20 mouse cellular contexts compared by ENCODE assay signal in the genomic region with DNA sequence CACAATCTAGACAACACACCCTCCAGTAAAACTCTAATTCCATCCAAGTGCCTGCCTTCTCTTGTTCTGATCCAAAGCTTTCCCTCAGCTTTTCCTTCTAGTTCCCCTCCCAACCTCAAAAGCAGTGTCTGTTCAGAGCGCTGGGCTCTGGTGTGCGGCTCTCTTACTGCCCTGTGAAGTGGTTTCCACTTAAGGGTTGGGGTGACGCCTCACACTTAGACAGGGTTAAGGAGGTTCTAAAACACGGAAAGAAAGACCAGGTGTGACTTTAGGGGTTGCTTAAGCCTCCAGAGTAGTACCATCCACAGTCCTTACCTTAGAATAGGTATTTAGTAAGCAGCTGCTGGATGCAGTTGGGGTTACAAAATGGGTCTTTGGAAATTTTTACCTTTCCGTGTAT.
DNase-seq lines count a peak whose midpoint lies in the region; ATAC-seq and TF ChIP-seq lines count a peak whose summit lies in the region.
"Had no signal": no experiment of that assay in that cellular context is flagged by ENCODE, and none has a peak within 500 bp of the region (broad histone marks: within the 10 kb centered on the region; RNA-seq: fewer than 3 reads in every experiment).

No protein-coding gene starts in this region.

- H3K4me3 ChIP-seq in lung, embryonic 14.5 days (ENCODE audit: low read depth, low read length) = no peak overlapping the region
- H3K4me3 ChIP-seq in thymus, adult 2 months (ENCODE audit: control insufficient read depth, insufficient read depth, low read length) = no peak overlapping the region
- H3K4me3 ChIP-seq: embryonic facial prominence, embryonic 12.5 days; forebrain, embryonic 15.5 days; heart, embryonic 10.5 days; heart, embryonic 15.5 days had no signal

- intact Hi-C loops in left cerebral cortex, postnatal 25 days (cut with DNase I) = no loop called here

- H3K36me3 ChIP-seq in lung, embryonic 14.5 days (ENCODE audit: insufficient read depth) = no peaks in the 10 kb centered on the region
- H3K36me3 ChIP-seq in thymus, adult 2 months (ENCODE audit: control insufficient read depth, insufficient read depth, low read length) = no peaks in the 10 kb centered on the region
- H3K36me3 ChIP-seq: embryonic facial prominence, embryonic 12.5 days; forebrain, embryonic 15.5 days; heart, embryonic 10.5 days; heart, embryonic 15.5 days had no signal

- no peak for TF ChIP-seq POLR2A in thymus, adult 2 months (IDR thresholded peaks at IDR 0.05; ENCODE audit: control insufficient read depth, extremely low read depth, insufficient read depth, low read length, poor library complexity)

- no peak for TF ChIP-seq CTCF in lung, embryonic 14.5 days (IDR thresholded peaks at IDR 0.05; ENCODE audit: low read depth)
- TF ChIP-seq CTCF in thymus, adult 2 months (IDR thresholded peaks at IDR 0.05; ENCODE audit: borderline replicate concordance, control insufficient read depth, extremely low read depth, insufficient read depth, low read length, poor library complexity) = no peak

- H3K9me3 ChIP-seq in lung, embryonic 14.5 days (ENCODE audit: low read depth, low read length) = no peaks in the 10 kb centered on the region
- H3K9me3 ChIP-seq: embryonic facial prominence, embryonic 12.5 days; forebrain, embryonic 15.5 days; heart, embryonic 10.5 days; heart, embryonic 15.5 days had no signal

- H3K4me2 ChIP-seq in lung, embryonic 14.5 days = no peak overlapping the region
- H3K4me2 ChIP-seq: embryonic facial prominence, embryonic 12.5 days; forebrain, embryonic 15.5 days; heart, embryonic 15.5 days; hindbrain, embryonic 14.5 days had no signal

- H3K27me3 ChIP-seq in lung, embryonic 14.5 days (ENCODE audit: insufficient read depth, low read length) = no peaks in the 10 kb centered on the region
- H3K27me3 ChIP-seq in thymus, adult 2 months (ENCODE audit: control insufficient read depth, insufficient read depth, low read length) = no peaks in the 10 kb centered on the region
- H3K27me3 ChIP-seq: embryonic facial prominence, embryonic 12.5 days; forebrain, embryonic 15.5 days; heart, embryonic 15.5 days; Patski had no signal

- H3K9ac ChIP-seq in lung, embryonic 14.5 days = no peak overlapping the region
- H3K9ac ChIP-seq: embryonic facial prominence, embryonic 12.5 days; forebrain, embryonic 15.5 days; heart, embryonic 15.5 days; hindbrain, embryonic 14.5 days had no signal

- WGBS in lung, embryonic 14.5 days = 61% methylated on average over 5 of the region's 5 CpGs
- 24% methylated on average over 5 of the region's 5 CpGs for WGBS in thymus, adult 2 months

- H3K4me1 ChIP-seq in lung, embryonic 14.5 days (ENCODE audit: insufficient read depth) = no peaks in the 10 kb centered on the region
- peaks cover 9% of the 10 kb centered on the region; the same call in 1 of the 2 replicates for H3K4me1 ChIP-seq in thymus, adult 2 months (replicated peaks; ENCODE audit: control insufficient read depth, insufficient read depth, low read length)
- H3K4me1 ChIP-seq: embryonic facial prominence, embryonic 12.5 days had no signal

- ATAC-seq in lung, embryonic 14.5 days (ENCODE audit: insufficient read depth) = peak; percentile 54; the same call in 1 of the 2 replicates
- ATAC-seq in activated CD4-positive, CD25-positive, alpha-beta regulatory T cell, adult 4 months = peak; percentile 41
- ATAC-seq: forebrain, embryonic 15.5 days; Patski had no signal

- DNase-seq in lung, embryonic 14.5 days = peak; percentile 32
- DNase-seq in lung, postnatal 25 days (ENCODE audit: low spot score) = no peak
- DNase-seq in thymus, postnatal 0 days (ENCODE audit: low spot score) = peak; percentile 36
- no peak for DNase-seq in thymus, adult 2 months
- peak; percentile 70 for DNase-seq in naive thymus-derived CD4-positive, alpha-beta T cell, adult 2 months (ENCODE audit: low read depth)
- no peak for DNase-seq in cerebellum, postnatal 14 days
- no peak for DNase-seq in left cerebral cortex, postnatal 25 days (ENCODE audit: low spot score in 2 of 2)
- DNase-seq: adrenal gland, adult 8-10 months; adrenal gland, postnatal 36 days; cerebellum, adult 2 months; cerebellum, postnatal 25 days; heart, adult 18-20 months; heart, postnatal 14 days had no signal

- no peak overlapping the region for H3K27ac ChIP-seq in lung, embryonic 14.5 days (ENCODE audit: low read depth)
- no peak overlapping the region for H3K27ac ChIP-seq in thymus, adult 2 months (ENCODE audit: control insufficient read depth, insufficient read depth, low read length)
- H3K27ac ChIP-seq: embryonic facial prominence, embryonic 12.5 days; forebrain, embryonic 15.5 days; heart, embryonic 10.5 days; heart, embryonic 15.5 days; hindbrain, embryonic 14.5 days had no signal

Comparison
In these comparisons a context has a peak if more than half of its experiments do, and no peak if none do; other contexts are left out.
1. DNase-seq: peak in lung, embryonic 14.5 days (single experiment), thymus, postnatal 0 days (single experiment) and naive thymus-derived CD4-positive, alpha-beta T cell, adult 2 months (single experiment); none in lung, postnatal 25 days (single experiment), thymus, adult 2 months (single experiment), cerebellum, postnatal 14 days (0 of 2) and left cerebral cortex, postnatal 25 days (0 of 2).